Mouse (Mus musculus) cerebellum, postnatal 4 days (tissue): Measurements from ENCODE around the gene Sidt2.

Experiments
- DNase-seq, 2 experiments: peaks; one replicate each; pipeline ENCODE4 v3.0.0; 2022; ENCODE audit warnings: low spot score in 2 of 2, mixed read lengths in 1 of 2

The Sidt2 gene

DNA sequence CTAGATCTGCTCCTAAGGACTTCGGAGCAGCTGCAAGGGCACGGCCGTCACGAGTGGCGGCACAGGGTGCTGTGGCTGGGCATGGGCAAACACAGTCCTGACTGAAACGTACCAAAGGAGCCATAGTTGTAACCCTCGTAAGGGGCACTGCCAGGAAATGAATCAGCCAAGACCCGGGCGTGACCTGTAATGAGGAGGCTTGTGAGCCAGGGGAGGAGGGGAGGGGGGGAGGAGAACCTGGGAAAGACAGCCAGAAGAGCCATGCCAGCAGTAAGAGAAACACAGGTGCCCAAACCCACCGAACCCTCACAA, 8.2 kb downstream of the Sidt2 start:
- DNase-seq: no peak

GRCm38 (mm10) chr9:45946182-45946871, 8.7 kb downstream of the Sidt2 start:
- DNase-seq: no peak

GRCm38 (mm10) chr9:45945721-45946120, 9.3 kb downstream of the Sidt2 start:
- DNase-seq: no peak

DNA sequence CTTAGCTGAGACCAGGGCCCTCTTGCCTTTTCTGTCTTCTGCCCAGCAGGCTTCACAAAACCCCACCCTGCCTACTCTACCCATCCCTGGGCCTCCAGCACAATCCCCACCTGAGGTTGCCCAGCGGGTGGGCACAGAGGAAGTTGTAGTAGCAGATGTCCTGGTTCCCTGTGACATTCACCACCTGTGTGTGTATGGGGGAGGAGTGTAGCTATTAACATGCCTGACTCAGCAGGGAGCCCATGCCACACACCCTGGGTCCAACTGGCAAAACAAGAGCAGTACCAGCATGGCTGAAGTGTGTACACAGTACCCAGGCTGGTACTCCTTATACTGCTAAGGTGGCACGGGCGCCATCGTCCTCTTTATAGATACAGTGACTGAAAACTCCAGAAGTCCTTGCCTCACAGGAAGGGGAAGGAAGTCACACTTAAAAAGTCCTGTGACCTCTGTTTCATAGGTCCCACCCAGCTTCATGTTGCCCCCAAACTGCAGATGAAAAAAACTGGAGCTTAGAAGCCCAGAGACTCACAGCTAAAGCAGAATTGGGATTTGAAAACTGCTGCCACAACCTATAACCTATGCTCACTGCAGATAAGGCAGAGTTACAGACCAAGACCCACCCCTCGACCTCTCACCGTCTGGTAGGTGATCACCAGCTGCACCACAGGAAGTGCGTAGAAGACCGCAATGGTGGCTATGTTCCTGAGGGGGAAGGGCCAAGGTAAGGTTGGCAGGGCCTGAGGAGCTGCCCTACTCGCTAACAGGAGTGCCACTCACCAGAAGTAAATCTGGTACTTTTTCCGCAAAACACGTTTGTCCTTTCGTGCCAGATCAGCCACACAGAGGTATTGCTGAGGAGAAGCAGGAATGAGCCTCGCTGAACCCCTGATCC, 10.3 kb downstream of the Sidt2 start:
- DNase-seq: no peak

DNA sequence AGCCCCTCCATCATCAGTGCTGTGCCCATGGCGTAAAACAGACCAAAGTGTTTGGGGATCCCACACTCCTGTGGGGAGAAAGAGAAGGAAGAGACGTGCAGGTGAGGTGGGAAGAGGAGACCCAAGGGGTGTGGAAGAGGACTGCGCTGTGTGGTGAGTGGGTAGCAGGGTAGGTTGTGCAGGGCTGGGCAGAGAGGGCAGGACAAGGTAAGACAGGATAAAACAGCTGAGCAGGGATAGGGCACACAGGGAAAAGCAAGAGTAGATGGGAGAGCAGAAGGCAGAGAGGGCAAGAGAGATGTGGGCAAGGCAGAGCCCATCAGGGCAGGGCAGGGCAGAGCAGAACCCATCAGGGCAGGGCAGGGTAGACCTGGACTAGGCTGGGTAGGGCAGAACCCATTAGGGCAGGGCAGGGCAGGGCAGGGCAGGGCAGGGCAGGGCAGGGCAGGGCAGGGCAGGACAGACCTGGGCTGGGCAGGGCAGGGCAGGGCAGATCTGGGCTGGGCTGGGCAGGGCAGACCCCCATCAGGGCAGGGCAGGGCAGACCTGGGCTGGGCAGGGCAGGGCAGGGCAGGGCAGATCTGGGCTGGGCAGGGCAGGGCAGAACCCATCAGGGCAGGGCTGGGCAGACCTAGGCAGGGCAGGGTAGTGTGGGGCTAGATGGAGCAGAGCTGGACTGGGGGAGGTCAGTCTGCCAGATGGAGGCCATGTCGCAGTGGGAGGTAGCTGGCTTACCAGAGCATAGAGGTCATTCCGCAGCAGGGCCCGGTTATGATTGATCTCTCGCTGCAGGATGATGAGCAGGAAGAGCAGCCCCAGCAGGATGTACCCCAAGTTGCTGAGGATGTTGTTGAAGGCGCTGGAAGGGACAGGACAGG, 11.2 kb downstream of the Sidt2 start:
- no peak for DNase-seq

DNA sequence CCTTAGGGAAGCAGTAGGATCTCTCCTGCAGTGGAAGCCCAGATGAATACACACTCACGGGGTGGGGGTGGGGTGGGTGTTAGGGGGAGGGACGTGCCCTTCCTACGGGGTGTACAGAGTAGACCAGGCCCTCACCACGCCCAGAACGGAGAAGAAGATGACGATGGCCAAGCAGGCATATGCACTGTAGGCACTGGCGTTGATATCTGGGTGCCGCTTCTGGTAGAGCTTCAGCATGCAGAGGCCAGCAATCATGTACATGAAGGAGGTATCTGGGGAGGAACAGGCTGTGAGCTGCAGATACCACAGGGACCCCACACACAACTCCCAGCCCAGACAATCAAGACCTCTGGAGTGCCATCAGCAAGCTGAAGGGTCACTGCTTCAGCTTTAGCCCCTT, 12.1 kb downstream of the Sidt2 start:
- no peak for DNase-seq

DNA sequence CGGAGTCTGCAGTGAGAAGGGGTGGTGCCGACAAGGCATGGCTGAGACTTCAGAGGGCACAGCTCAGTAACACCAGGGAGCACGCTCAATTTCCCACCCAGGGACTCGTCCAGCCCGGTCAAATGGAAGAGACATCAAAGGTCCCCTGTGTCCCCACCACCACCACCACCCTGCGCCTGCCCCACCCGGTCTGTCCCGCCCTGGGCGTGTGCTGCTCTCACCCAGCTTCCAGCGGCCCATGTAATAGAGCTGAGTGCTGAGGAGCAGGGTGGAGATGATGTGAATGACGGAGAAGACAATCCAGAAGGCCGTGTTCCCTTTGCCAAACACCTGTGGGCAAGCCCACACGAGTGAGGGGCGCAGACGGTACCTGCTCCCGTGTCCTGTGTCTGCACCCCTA, 12.6 kb downstream of the Sidt2 start:
- DNase-seq: no peak

DNA sequence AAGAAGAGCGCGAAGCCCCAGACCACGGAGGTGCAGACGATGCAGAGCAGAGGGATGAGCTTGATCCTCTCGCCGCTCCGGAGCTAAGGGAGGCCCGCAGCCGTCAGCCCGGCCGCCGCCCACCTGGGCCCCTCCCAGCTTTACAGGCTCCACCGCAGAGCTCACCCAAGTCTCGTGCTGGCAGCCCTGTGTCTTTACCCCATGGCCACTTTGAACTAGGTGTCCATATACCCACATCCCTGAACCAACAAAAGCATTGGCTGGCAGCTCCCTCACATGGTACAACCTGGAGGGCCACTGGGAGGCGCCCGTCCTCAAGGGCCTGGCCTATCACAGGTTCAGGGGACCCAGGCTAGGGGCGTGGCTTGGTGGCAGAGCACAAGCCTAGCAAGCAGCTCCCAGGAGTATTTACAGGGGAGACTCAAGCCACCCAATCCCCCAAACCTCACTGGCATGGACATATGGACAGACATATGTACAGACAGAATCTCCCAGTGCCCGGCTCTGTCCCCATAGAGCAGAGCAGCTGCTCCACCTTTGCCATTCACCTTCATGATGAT, 13.6 kb downstream of the Sidt2 start:
- no peak for DNase-seq

DNA sequence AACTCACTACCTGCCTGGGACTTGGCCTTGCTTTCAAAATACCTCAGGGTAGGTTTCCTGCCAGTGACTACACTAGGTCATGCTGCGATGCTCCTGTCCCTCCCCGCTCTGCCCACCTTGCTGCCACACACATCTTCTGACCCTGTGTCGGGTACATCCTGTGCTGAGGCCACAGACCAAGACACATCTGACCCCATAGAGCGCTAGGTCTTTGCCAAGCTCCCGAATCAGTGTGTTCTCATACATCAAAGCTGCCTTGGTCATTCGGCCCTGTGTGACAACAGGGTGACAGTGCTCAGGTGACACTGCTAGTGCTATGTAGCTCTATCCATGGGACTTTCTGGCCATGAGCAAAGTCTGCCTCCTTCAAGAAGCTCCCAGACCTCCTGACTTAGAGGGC, 15.3 kb downstream of the Sidt2 start:
- DNase-seq: no peak

- DNase-seq: no peak
Measured at GRCm38 (mm10) chr9:45938952-45939637, 16.0 kb downstream of the Sidt2 start.

- no peak for DNase-seq
Measured at GRCm38 (mm10) chr9:45938088-45938487, 17.0 kb downstream of the Sidt2 start.

DNA sequence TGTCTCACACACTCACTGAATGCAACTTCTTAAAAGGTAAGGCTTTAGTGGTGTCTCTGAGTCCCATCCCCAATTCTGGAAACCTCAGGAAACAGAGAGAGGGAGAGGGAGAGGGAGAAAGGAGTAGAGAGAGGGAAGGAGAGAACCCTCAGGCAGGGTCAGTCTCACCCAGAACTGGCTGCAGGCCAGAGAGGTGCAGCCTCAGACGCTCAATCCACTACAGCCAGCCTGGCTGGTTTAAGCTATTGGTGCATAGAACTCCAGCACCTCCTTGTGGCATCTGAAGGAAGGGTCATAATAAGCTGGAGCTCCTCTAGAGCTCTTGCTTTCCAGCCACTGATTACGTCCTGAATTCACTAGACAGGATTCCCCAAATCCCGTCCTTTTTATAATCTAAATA, 18.2 kb downstream of the Sidt2 start:
- DNase-seq: peak in 1 of 2 experiments; percentile 68

DNA sequence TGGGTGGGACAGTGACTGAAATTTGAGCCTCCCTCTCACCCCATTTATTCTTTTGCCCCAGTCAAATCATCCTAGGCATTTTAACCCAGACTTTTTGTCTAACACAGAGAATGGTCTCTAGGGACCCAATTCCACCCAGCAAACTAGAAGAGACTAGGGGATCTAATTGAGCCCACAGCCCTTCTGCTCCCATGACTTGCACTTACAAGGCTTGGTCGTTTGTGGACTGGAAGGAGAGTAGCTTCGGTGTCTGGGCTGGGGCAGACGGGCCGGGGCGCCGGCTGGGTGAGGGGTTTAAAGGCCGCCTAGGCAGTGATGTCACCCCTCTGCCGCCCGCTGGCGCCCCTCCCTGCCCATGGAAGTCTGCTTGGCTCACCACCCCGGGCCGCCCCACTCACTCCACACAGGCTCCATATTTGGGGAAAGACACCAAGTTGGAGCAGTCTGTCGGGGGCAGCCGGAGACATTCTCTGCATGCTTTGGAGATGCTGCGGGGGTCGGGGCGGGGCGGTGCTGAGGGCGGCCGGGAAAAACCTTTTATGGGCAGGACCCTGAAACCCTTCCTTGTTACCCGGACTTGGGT, 19.3 kb downstream of the Sidt2 start, which contains the start of gene Tagln:
Gene Tagln, minus strand, starts transcription at position 431 of the 583 bp plus-strand sequence.
- DNase-seq: no peak

DNA sequence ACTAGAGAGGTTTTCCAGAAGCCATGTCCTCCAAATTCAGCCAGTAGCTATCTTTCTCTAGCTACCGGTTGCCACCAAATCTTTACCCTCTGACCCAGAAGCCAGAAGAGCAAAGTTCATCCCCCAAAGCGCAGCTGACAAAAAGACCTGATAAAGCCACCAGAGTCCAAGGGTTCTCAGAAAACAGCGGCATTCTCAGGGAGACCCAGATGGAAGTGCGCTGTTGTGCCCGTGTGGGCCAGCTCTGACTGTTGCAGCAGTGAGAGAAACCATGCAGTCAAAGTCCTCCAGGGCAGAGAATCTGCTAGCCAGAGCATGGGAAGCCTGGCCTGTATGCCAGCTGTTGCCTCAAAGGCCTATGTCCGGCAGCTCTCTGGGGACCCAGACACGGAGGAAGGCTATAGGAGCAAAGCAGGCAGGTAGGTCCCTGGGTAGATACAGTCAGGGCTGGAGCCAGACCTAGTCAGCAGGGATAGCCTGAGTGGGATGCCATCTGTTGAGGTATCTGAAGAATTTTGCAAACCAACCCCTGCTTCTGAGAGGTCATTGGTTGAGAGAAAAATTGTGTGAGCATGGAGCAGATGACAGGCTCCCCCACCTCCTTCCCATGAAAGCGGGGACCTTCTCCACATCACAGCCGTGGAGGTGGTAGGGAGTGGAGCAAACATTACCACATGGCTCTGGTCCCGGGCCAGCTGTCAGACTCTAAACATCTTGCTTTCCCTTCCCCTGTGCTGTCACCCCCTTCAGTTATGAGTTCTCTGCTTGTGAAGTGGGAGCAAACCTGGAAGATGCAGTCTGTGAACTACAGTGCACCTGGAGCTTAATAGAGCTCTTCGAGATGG, 22.3 kb downstream of the Sidt2 start:
- no peak for DNase-seq

DNA sequence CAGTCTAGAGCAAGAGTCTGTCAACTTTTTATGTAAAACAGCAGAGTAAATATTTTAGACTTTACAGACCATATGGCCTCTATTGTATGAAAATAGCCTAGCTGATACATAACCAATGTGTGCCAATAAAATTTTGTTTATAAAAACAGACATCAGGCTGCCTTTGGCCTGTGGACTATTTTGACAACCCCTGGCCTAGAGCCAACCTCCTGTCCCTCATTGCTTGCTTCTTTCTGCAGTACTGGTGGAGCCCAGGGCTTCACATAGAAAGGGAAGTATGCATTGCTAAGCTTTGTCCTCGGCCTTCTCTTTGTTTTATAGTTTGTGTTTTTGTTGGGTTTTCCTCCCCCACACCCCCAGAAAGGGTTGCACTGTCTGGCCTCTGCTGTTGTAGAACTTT, 23.1 kb downstream of the Sidt2 start:
- no peak for DNase-seq

DNA sequence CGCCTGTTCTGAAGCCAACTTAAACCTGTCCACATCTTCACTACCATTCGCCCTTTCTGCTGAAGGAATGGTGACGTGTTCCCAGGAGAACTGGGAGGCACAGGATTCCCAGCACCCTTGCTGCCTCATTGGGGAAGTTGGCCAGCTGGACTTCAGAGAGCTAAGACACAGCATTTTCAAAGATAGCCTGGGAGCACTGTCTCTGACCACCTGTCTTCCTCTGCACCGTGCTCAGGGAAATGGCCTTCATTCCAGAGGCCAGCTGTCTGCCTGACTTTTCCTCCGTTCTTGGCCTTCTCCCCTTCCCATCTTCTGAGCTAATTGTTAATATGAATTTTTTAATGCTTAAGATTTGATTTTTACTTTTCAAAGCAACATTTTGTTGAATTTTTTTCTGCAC, 25.8 kb downstream of the Sidt2 start:
- no peak for DNase-seq

DNA sequence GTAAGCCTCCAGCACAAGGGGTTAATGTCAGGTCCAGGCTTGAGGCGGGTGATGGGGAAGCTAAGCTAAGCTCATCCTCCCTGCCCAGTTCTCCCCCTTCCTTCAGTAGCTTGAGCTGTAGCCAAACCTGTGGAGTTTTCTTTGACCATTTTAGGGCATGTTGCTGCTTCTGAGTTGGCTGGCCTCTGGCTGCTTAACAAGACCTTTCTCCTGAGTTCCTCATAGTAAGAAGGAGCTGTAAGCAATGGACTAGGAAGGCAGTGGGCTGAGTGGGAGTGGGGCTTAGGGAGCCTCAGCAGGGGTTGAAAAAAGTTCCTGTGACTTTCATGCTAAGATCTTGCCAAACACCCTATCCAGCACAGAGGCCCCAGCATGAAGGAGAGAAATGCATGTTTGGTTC, 35.2 kb downstream of the Sidt2 start:
- DNase-seq: no peak

GRCm38 (mm10) chr9:45917041-45917934, 37.8 kb downstream of the Sidt2 start:
- peak in 1 of 2 experiments; percentile 77 for DNase-seq

- no peak for DNase-seq
Measured at GRCm38 (mm10) chr9:45915659-45916058, 39.4 kb downstream of the Sidt2 start.
